Mouse (Mus musculus) liver, adult 2 months (tissue): ENCODE data around the gene Smurf1.

Experiments
- CTCF ChIP-seq: fragments of 200-500 bp; IDR thresholded peaks from 2 replicates; pipeline ENCODE4 v1.5.1; 2011; ENCODE audit warnings: low read depth, low read length, control low read depth
- POLR2A ChIP-seq: fragments of 200-500 bp; IDR thresholded peaks from 2 replicates; pipeline ENCODE4 v1.6.1; 2011; ENCODE audit warnings: low read length, control low read depth; ENCODE audit not compliant: insufficient read depth; ENCODE audit errors: extremely low read depth

DNA sequence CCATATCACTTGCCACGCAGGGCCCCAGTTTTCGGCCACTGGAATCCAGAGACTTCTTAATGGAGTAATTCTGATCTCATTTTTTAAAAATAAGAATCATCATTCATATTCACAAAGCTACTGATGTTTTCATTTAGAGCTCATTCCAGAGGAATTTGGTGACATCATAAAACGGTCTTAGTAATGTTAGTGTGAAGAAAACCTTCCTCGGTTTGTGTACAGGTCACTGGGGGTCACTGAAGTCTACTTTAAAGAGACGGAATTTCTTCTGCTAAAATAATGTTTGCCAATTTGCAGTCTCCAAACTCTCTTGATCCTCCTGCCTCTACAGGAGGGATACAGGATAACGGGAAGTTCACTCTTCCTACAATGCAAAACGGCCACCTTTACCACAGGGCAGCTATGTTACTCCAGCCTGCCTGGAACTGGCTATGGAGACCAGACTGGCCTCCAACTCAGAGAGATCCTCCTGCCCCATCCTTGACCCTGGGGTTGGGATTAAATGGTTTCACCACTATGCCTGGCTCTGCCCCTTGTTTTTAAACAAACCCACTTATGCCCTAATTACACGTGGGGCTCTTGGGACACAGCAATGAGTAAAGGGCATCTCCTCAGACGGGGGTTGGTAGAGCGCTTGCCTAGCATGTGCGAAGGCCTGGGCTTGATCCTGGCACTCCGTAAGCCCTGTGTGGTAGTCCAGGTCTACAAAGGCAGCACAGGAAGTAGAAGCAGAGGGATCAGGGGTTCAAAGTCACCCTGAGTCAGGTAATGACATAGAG, 61.1 kb downstream of the Smurf1 start:
- TF ChIP-seq CTCF (no peak), POLR2A (no peak)
